Mouse (Mus musculus) thymus, postnatal 10 days (tissue): ENCODE data around the gene Slc35d2.
"Not testable (repeated sequence)": the region's sequence is repeated elsewhere in the genome, so short reads cannot be mapped to it uniquely, and the experiment has no call there.

ENCODE experiments used
- DNase-seq, 2 experiments: peaks; one replicate each; pipeline ENCODE4 v3.0.0; 2021; ENCODE audit warnings: low spot score in 2 of 2

Gene Slc35d2

GRCm38 (mm10) chr13:64052281-64052680 lies 76.9 kb downstream of the Slc35d2 start:
- not testable (repeated sequence) for DNase-seq

- no peak for DNase-seq
Observed at GRCm38 (mm10) chr13:64050895-64051294, 78.3 kb downstream of the Slc35d2 start.

- no peak for DNase-seq
Observed at GRCm38 (mm10) chr13:64049535-64049934, 79.6 kb downstream of the Slc35d2 start.

DNA sequence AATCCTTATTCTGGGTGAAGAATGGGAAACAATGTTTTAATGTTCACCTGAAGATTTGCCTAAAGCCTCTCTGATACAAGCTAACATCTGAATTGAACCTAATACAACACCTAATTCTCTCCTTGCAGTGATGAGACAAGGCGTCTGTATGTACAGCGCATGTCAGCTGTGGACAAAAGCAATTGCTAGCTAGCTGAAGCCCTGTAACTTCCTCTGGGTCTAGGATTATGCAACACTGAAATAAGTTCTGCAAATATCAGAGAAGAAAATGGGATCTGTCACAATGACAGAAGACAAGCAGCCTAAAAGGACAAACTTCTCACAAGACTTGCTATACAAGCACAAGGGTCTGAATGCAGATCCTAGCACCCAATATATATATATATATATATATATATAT lies 80.7 kb downstream of the Slc35d2 start:
- no peak for DNase-seq
